Mouse (Mus musculus) ES-Bruce4 (cell line): ENCODE results near the gene Hdac9.

ENCODE experiments used
- CTCF ChIP-seq: IDR thresholded peaks from one replicate; pipeline ENCODE4 v1.8.1; 2011; ENCODE audit warnings: low read depth, low read length
- EP300 ChIP-seq: IDR thresholded peaks from 2 replicates; pipeline ENCODE4 v1.6.1; 2011; ENCODE audit warnings: low read depth, low read length; ENCODE audit not compliant: insufficient read depth
- POLR2A ChIP-seq: IDR thresholded peaks from one replicate; pipeline ENCODE4 v1.8.1; 2011; ENCODE audit warnings: low read length; ENCODE audit not compliant: insufficient read depth

- TF ChIP-seq EP300 (no peak), CTCF (no peak), POLR2A (no peak)
Measured at GRCm38 (mm10) chr12:34612511-34612910, 304.4 kb downstream of the Hdac9 start.
